Mouse (Mus musculus) lung, postnatal 0 days (tissue): ENCODE measurements at regions not wholly inside any gene's neighbourhood (a gene's known extent, or its start where the extent isn't known, plus 50 kb on each side); places are given as distances from the start of the nearest gene placed in this dataset.

ENCODE experiments used
- CTCF ChIP-seq: IDR thresholded peaks from 2 replicates; pipeline ENCODE4 v1.5.1; 2016; ENCODE audit warnings: antibody characterized with exemption, mild to moderate bottlenecking
- EP300 ChIP-seq: IDR thresholded peaks from 2 replicates; pipeline ENCODE4 v1.6.1; 2016; ENCODE audit warnings: antibody characterized with exemption, mild to moderate bottlenecking, control low read depth

- TF ChIP-seq CTCF: no peak
- no peak for TF ChIP-seq EP300
These were observed 220.9 kb upstream of the Rpl38 start for GRCm38 (mm10) chr11:114447461-114447847.
